Comparison of ENCODE assay signal across 17 mouse cellular contexts in the genomic region with DNA sequence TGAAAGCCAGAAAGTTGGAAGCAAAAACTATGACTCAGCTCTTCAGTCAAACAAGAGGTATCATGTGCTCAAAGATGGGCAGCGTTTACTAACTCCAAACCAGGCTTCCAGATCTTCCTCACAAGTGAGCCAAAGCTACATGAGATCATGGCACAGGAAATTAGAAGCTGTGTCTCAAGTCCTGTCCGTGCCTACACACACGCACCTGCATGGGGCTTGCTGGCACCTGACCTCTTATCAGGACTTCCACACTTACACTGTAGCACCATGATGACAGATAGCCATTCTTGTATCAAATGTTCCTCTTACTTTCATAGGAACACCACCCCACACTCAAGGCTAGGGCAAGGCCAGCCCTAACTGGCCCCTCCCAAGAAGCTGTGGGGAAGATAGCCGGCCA.
"Had no signal": no experiment of that assay in that cellular context is flagged by ENCODE, and none has a peak within 500 bp of the region (broad histone marks: within the 10 kb centered on the region; RNA-seq: fewer than 3 reads in every experiment).

No protein-coding gene starts in this region.

- H3K9me3 ChIP-seq: kidney, embryonic 15.5 days; limb, embryonic 10.5 days; limb, embryonic 13.5 days; liver, embryonic 12.5 days; liver, embryonic 15.5 days; lung, embryonic 15.5 days had no signal

- H3K27ac ChIP-seq: kidney, embryonic 15.5 days; limb, embryonic 10.5 days; limb, embryonic 13.5 days; liver, embryonic 12.5 days; liver, embryonic 15.5 days; lung, embryonic 15.5 days had no signal

- H3K4me3 ChIP-seq: kidney, embryonic 15.5 days; limb, embryonic 10.5 days; limb, embryonic 13.5 days; liver, embryonic 12.5 days; liver, embryonic 15.5 days; lung, embryonic 15.5 days had no signal

- DNase-seq: kidney, adult 8-10 months; kidney, postnatal 10 days; kidney, postnatal 36 days; liver; lung, adult 18-20 months; lung, postnatal 10 days; lung, postnatal 36 days; midbrain, embryonic 14.5 days; thymus, adult 18-20 months; thymus, postnatal 4 days had no signal

- H3K4me2 ChIP-seq: kidney, embryonic 15.5 days; limb, embryonic 13.5 days; liver, embryonic 12.5 days; liver, embryonic 15.5 days; lung, embryonic 15.5 days; midbrain, embryonic 11.5 days had no signal

- H3K9ac ChIP-seq: kidney, embryonic 15.5 days; limb, embryonic 13.5 days; liver, embryonic 12.5 days; liver, embryonic 15.5 days; lung, embryonic 15.5 days had no signal

- H3K27me3 ChIP-seq: kidney, embryonic 15.5 days; limb, embryonic 13.5 days; liver, embryonic 12.5 days; liver, embryonic 15.5 days; lung, embryonic 15.5 days had no signal

- H3K4me1 ChIP-seq: kidney, embryonic 15.5 days; limb, embryonic 13.5 days; liver, embryonic 12.5 days; liver, embryonic 15.5 days had no signal

- ATAC-seq: liver, embryonic 12.5 days had no signal

- H3K36me3 ChIP-seq: kidney, embryonic 15.5 days; limb, embryonic 10.5 days; limb, embryonic 13.5 days; liver, embryonic 12.5 days; liver, embryonic 15.5 days; lung, embryonic 15.5 days had no signal
